Mouse (Mus musculus): ENCODE measurements around the gene Dock2. TPM values are rescaled to one million over a fixed set of nuclear protein-coding genes. Genes with fewer than 3 reads are reported as not detected.
A peak's percentile ranks its signal among the peaks of the same experiment; 100 is the strongest.

Dock2 gene
- polyA plus RNA-seq, 1 experiment from 2014 or later = 0.59 TPM

DNA sequence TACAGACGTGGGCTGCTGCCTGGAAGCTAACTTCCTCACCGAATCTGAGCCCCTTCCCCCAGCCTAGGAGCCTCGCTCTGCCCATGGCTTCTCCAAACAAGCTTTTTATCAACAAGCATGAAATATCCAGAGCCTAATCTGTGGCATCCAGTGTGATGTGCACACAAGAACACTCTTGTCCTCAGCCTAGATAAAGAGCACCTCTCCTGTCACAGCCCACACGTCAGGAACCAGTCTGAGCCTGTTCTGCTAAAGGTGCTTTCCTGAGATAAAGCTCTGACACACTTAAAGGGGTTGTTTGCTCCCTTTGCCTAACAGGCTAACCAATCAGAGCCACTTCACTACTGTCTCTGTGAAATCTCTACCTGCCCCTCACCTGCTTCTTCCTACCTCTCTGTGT, 268.4 kb downstream of the Dock2 start:
- no peak overlapping the region for H3K27ac ChIP-seq (replicated peaks)
- H3K36me3 ChIP-seq (replicated peaks) = no peaks in the 10 kb centered on the region
- no peaks in the 10 kb centered on the region for H3K4me1 ChIP-seq
- DNase-seq (ENCODE audit: low spot score) = no peak
- 52% methylated on average over 4 of the region's 4 CpGs for WGBS
- H3K27me3 ChIP-seq (replicated peaks; ENCODE audit: low read depth, poor library complexity, severe bottlenecking) = no peaks in the 10 kb centered on the region
- H3K9me3 ChIP-seq = no peaks in the 10 kb centered on the region
- H3K4me3 ChIP-seq = no peak overlapping the region

DNA sequence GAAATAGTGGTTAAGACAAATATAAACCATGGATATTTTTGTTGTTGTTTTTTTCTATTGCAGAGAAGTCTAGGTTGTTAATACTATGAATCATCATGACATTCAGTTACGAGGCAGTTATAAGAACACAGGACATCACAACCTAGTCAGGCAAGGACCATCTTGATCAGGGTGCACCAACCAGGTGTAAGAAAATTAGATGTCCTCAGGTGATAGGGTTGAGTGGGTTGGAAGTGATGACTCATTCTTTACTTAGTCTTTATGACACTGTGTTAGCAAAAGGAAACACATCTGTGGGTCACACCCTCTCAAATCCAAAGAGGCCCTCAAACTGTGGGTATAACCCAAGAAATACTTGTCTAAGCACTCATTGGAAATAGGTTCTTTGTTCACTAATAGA, 277.3 kb downstream of the Dock2 start:
- DNase-seq (ENCODE audit: low spot score) = no peak
- H3K4me3 ChIP-seq = no peak overlapping the region
- H3K27ac ChIP-seq (replicated peaks) = no peak overlapping the region
- no peaks in the 10 kb centered on the region for H3K27me3 ChIP-seq (replicated peaks; ENCODE audit: low read depth, poor library complexity, severe bottlenecking)
- 100% methylated on average over 1 of the region's 1 CpGs for WGBS
- H3K4me1 ChIP-seq = no peaks in the 10 kb centered on the region
- H3K9me3 ChIP-seq = no peaks in the 10 kb centered on the region
- no peaks in the 10 kb centered on the region for H3K36me3 ChIP-seq (replicated peaks)

DNA sequence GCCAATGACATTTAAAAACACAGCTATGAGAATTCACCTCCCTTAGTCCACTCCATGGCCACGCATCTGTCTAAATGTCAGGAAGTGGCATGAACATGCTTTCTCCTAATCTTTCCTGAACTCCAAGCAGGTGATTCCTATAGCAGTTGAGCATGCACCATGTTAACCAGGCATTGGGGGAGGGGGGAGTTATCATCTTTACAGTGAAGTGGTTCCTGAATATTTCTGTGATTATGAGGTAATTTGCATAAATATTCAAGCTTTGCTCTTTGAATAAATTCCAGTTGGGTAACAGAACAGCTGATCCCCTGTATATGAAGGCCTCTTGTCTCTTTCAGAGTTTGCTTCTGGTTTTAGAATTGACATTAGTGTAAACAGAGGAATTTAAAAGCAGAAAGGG, 284.0 kb downstream of the Dock2 start:
- 92% methylated on average over 1 of the region's 1 CpGs for WGBS
- DNase-seq (ENCODE audit: low spot score) = no peak

DNA sequence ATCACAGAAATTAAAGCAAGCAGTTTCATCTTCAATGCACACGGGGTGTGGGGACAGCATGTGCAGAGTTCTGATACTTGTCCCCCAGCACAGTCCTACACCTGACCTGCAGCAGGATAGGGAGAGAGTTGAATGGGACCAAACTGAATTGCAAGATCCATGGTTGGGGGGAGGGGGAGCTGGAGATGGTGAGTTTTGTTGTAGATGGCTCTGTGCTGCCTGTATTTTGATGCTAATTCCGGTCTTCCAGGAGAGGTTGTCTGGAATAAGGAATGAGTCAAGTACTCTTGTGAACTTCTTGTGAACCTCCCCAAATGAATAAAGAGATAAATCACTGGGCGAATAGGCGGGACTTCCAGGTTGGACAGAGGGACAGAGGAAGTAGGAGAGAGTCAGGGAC, 289.0 kb downstream of the Dock2 start:
- Histone ChIP-seq H3K36me3 (replicated peaks) (no peaks in the 10 kb centered on the region), H3K4me1 (no peaks in the 10 kb centered on the region), H3K9me3 (no peaks in the 10 kb centered on the region), H3K27me3 (replicated peaks; ENCODE audit: low read depth, poor library complexity, severe bottlenecking) (no peaks in the 10 kb centered on the region), H3K27ac (replicated peaks) (no peak overlapping the region), H3K4me3 (no peak overlapping the region)
- WGBS = 80% methylated on average over 4 of the region's 4 CpGs
- DNase-seq (ENCODE audit: low spot score) = no peak

More for the DNA sequence above, 284.0 kb downstream of the Dock2 start:
- no peaks in the 10 kb centered on the region for H3K27me3 ChIP-seq (replicated peaks; ENCODE audit: low read depth, poor library complexity, severe bottlenecking)
- no peak overlapping the region for H3K27ac ChIP-seq (replicated peaks)
- H3K4me1 ChIP-seq = no peaks in the 10 kb centered on the region
- H3K4me3 ChIP-seq = no peak overlapping the region
- no peaks in the 10 kb centered on the region for H3K36me3 ChIP-seq (replicated peaks)
- H3K9me3 ChIP-seq = no peaks in the 10 kb centered on the region

DNA sequence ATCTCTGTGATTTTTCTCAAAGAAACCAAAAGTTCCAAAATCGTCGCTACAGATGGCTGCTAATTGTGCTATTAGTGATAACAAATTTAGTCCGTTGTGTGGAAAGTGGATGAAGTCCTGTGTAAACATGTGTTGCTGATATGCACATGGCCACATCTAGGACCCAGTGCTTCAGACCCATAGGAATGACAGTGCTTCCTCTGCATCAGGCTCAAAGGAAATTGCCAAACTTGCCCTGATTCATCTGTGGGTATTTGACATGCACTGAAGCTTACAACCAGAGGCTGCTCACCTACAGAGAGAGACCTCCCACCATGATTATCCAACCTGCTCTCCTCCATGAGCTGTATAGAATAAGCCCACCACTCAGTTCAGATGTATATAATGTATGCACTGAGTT, 290.7 kb downstream of the Dock2 start:
- Histone ChIP-seq H3K9me3 (no peaks in the 10 kb centered on the region), H3K27ac (replicated peaks) (no peak overlapping the region), H3K27me3 (replicated peaks; ENCODE audit: low read depth, poor library complexity, severe bottlenecking) (no peaks in the 10 kb centered on the region), H3K36me3 (replicated peaks) (no peaks in the 10 kb centered on the region), H3K4me1 (no peaks in the 10 kb centered on the region), H3K4me3 (no peak overlapping the region)
- DNase-seq (ENCODE audit: low spot score) = no peak
- 90% methylated on average over 3 of the region's 3 CpGs for WGBS

DNA sequence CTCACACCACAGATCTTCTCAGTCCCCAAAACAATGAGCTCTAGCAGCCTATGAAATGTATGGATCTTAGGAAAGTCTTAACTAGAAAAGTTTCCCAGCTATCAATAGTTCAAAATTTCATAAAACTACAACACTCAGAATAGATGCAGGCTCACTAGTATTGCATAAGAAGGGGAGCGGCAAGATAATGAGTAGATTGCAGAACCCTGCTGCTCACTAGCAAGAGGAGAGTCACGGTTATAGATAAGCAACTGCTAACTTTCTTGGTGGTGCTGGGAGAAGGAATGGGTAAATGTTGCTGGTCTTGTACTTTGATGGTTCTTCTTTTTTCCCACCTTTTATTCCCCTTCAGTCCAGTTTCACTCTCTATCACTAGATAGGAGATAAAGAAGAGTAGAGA, 291.5 kb downstream of the Dock2 start:
- H3K36me3 ChIP-seq (replicated peaks) = no peaks in the 10 kb centered on the region
- H3K4me1 ChIP-seq = no peaks in the 10 kb centered on the region
- no peaks in the 10 kb centered on the region for H3K9me3 ChIP-seq
- no peaks in the 10 kb centered on the region for H3K27me3 ChIP-seq (replicated peaks; ENCODE audit: low read depth, poor library complexity, severe bottlenecking)
- 91% methylated on average over 2 of the region's 2 CpGs for WGBS
- no peak for DNase-seq (ENCODE audit: low spot score)
- no peak overlapping the region for H3K27ac ChIP-seq (replicated peaks)
- no peak overlapping the region for H3K4me3 ChIP-seq

DNA sequence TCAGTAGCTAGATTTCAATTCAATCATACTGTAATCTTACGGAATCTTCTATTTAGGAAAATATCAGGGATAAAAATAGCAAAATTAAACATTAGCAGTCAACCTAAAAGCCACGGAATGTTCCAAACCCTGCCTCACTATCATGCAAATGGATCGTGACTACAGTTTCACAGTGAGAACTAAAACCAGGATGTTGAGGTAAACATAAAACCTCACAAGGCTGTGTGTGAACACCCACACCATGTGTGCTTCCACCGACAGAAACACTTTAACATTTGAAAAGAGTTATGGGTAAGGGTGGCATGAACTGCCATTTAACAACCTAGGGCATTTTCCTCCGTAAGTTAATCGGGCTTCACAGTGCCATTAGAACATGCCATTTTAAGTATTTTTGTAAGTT, 294.1 kb downstream of the Dock2 start:
- H3K4me1 ChIP-seq = no peaks in the 10 kb centered on the region
- H3K27ac ChIP-seq (replicated peaks) = no peak overlapping the region
- WGBS = 87% methylated on average over 6 of the region's 6 CpGs
- DNase-seq (ENCODE audit: low spot score) = no peak
- H3K4me3 ChIP-seq = no peak overlapping the region
- no peaks in the 10 kb centered on the region for H3K27me3 ChIP-seq (replicated peaks; ENCODE audit: low read depth, poor library complexity, severe bottlenecking)
- no peaks in the 10 kb centered on the region for H3K36me3 ChIP-seq (replicated peaks)
- H3K9me3 ChIP-seq = no peaks in the 10 kb centered on the region

DNA sequence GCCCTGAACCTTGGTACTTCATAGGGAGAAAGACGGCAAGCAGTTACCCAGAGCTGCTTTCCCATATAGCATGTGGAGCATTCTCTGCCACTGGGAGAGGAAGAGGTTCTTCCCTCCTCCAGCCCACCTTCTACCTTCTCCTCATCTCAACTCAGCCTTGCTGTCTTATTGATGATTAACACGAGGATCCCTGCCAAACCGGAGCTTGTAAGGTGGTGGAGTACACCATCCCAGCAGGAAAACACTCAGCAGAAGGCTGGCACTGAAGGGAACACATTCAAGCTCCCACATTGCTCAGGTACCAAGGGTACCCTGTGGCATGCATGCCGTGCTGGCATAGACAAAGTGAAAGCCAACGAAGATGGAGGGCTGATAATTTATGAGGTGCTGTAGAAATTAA, 304.4 kb downstream of the Dock2 start:
- 87% methylated on average over 5 of the region's 5 CpGs for WGBS

DNA sequence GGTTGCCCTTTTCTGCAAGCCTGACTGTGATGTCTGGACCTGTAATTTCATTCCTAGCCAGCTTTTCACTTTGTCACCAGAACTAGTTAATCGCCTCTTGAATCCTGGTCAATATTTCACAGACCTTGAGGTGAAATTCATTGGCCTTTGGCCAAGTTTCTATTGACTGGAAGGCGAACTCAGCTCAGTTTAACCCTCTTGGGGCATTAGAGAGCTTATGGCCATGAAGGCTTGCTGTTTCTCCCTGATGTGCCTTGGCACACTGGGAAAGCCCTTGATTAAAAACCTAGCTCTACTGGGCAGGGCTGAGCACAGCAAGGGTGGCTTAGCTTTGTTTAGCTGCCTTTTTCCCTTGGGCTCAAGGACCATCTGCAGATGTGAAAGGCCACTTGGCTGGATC, 313.9 kb downstream of the Dock2 start:
- no peak overlapping the region for H3K27ac ChIP-seq (replicated peaks)
- H3K4me3 ChIP-seq = no peak overlapping the region
- H3K4me1 ChIP-seq = 0 out of 2 replicates have a peak, but pooled peaks cover under 1% of the 10 kb centered on the region
- H3K9me3 ChIP-seq = no peaks in the 10 kb centered on the region
- DNase-seq (ENCODE audit: low spot score) = no peak
- 78% methylated on average over 2 of the region's 2 CpGs for WGBS
- H3K27me3 ChIP-seq (replicated peaks; ENCODE audit: low read depth, poor library complexity, severe bottlenecking) = no peaks in the 10 kb centered on the region
- no peaks in the 10 kb centered on the region for H3K36me3 ChIP-seq (replicated peaks)

More for the DNA sequence above, 304.4 kb downstream of the Dock2 start:
- DNase-seq (ENCODE audit: low spot score) = no peak
- H3K27me3 ChIP-seq (replicated peaks; ENCODE audit: low read depth, poor library complexity, severe bottlenecking) = no peaks in the 10 kb centered on the region
- H3K4me3 ChIP-seq = no peak overlapping the region
- no peaks in the 10 kb centered on the region for H3K9me3 ChIP-seq
- H3K36me3 ChIP-seq (replicated peaks) = no peaks in the 10 kb centered on the region
- no peak overlapping the region for H3K27ac ChIP-seq (replicated peaks)
- peaks cover 7% of the 10 kb centered on the region for H3K4me1 ChIP-seq

DNA sequence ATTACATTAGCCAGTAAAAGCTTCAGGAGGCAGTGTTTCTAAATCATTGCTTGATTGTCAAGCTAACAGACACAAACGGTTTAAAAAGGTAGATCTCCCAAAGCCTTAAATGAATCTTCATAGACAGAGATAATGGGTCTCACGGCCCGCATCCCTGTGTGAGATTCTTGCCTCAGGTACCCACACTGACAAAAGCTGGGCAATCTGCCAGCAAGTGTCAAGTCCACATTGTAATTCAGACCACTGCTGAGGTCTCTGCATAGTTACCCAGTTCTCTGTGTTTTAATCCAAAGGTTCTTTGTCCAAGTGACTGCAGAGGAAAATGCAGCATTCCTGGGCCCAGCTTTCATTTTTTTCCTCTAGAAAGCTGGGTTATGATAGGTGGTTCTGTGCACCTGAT, 315.1 kb downstream of the Dock2 start:
- DNase-seq (ENCODE audit: low spot score) = no peak
- H3K9me3 ChIP-seq = no peaks in the 10 kb centered on the region
- WGBS = 77% methylated on average over 3 of the region's 3 CpGs

DNA sequence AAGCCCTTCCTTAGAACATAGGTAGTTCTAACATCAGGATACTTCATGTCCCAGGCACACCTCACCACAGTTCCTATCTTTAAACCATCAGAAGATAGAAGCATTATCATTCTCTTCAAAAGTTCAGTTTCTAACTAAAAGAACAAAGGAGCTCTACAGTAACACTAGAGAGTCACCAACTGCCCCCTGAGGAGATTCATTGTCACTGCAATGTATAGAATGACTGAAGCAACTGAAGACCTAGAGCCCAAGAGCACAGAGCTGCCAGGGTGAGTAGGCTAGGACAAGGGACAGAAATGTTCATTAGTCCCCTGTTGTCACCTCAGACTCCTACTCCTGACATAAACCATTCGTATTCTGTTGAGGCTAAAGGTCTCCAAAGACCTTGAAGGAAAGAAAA, 316.6 kb downstream of the Dock2 start:
- Histone ChIP-seq H3K36me3 (replicated peaks) (no peaks in the 10 kb centered on the region), H3K4me3 (no peak overlapping the region), H3K27ac (replicated peaks) (no peak overlapping the region), H3K27me3 (replicated peaks; ENCODE audit: low read depth, poor library complexity, severe bottlenecking) (no peaks in the 10 kb centered on the region), H3K4me1 (no peaks in the 10 kb centered on the region), H3K9me3 (no peaks in the 10 kb centered on the region)
- no peak for DNase-seq (ENCODE audit: low spot score)
- 73% methylated on average over 1 of the region's 1 CpGs for WGBS

More for the DNA sequence above, 315.1 kb downstream of the Dock2 start:
- H3K4me1 ChIP-seq = no peaks in the 10 kb centered on the region
- no peaks in the 10 kb centered on the region for H3K36me3 ChIP-seq (replicated peaks)
- H3K27me3 ChIP-seq (replicated peaks; ENCODE audit: low read depth, poor library complexity, severe bottlenecking) = no peaks in the 10 kb centered on the region
- H3K27ac ChIP-seq (replicated peaks) = no peak overlapping the region
- H3K4me3 ChIP-seq = no peak overlapping the region

DNA sequence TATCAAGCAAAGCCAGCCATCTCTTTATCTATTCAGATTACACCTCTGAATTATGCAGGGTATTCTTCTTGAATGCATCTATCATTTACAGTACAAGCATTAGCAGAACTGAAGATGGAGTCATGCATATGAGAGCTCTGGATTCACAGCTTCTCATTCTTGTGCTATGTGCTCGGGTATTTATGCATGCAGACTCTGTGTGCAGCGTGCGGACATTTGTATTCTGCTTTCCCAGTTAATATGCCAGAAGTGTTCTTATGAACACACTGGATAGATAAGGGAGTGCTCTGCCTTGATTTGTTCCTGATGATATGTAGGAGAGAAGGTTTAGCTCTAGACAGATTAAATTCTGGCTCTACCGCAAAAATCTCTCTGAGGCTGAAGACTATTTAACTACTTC, 333.7 kb downstream of the Dock2 start:
- no peak overlapping the region for H3K27ac ChIP-seq (replicated peaks)
- H3K4me3 ChIP-seq = no peak overlapping the region
- WGBS = 95% methylated on average over 4 of the region's 4 CpGs
- H3K4me1 ChIP-seq = no peaks in the 10 kb centered on the region
- no peaks in the 10 kb centered on the region for H3K27me3 ChIP-seq (replicated peaks; ENCODE audit: low read depth, poor library complexity, severe bottlenecking)
- H3K9me3 ChIP-seq = no peaks in the 10 kb centered on the region
- no peaks in the 10 kb centered on the region for H3K36me3 ChIP-seq (replicated peaks)
- DNase-seq (ENCODE audit: low spot score) = no peak

DNA sequence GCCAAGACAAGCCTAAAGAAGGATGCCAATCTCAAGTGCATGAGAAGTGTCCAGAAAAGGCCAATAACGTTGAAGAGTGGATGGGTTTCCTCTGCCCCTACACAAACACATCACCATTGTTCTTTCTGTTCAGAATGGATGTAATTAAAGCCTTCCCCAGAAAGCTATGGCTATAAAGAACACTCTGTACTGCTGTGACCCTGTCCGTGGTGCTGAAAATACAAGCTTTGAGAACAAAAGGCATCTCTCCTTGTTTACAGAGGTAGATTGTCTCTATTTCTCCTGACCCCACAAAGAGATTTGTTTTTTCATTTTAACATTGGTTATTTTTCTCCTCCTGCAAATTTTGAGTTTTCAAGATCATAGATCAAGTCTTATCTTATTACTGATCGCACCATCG, 335.8 kb downstream of the Dock2 start:
- peak; percentile 59 for DNase-seq (ENCODE audit: low spot score)
- Histone ChIP-seq H3K4me3 (no peak overlapping the region), H3K36me3 (replicated peaks) (no peaks in the 10 kb centered on the region), H3K27ac (replicated peaks) (no peak overlapping the region), H3K4me1 (no peaks in the 10 kb centered on the region), H3K27me3 (replicated peaks; ENCODE audit: low read depth, poor library complexity, severe bottlenecking) (no peaks in the 10 kb centered on the region), H3K9me3 (no peaks in the 10 kb centered on the region)
- 44% methylated on average over 4 of the region's 4 CpGs for WGBS

DNA sequence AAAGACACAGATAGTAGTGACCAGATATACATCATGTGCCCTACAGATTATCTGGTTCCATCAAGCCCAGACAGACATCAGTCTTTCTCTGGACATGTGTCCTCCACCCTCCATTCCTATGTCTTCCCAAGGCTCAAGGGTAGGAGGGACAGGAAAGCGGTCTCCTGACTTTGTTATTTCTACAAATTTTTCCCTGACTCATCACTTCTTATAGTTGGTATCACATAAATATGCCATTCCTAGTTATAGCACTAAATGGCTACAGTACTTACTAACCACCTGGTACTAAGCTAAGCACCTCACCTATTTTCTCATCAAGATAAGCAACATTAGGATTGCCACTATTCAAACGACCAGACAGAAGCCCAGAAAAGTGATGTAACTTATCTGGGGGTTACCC, 345.3 kb downstream of the Dock2 start:
- Histone ChIP-seq H3K27ac (replicated peaks) (no peak overlapping the region), H3K27me3 (replicated peaks; ENCODE audit: low read depth, poor library complexity, severe bottlenecking) (no peaks in the 10 kb centered on the region), H3K4me1 (no peaks in the 10 kb centered on the region), H3K4me3 (no peak overlapping the region), H3K36me3 (replicated peaks) (no peaks in the 10 kb centered on the region), H3K9me3 (no peaks in the 10 kb centered on the region)
- no peak for DNase-seq (ENCODE audit: low spot score)
- 76% methylated on average over 2 of the region's 2 CpGs for WGBS
